18 mouse cellular contexts compared by ENCODE assay signal in genomic region chr11:68908846-68909503, GRCm38 (mm10). TPM values are rescaled to one million over a fixed set of nuclear protein-coding genes. Genes with fewer than 3 reads are reported as not detected.
A peak's percentile ranks its signal among the peaks of the same experiment; 100 is the strongest.
DNase-seq lines count a peak whose midpoint lies in the region; ATAC-seq and TF ChIP-seq lines count a peak whose summit lies in the region.
"Had no signal": no experiment of that assay in that cellular context is flagged by ENCODE, and none has a peak within 500 bp of the region (broad histone marks: within the 10 kb centered on the region; RNA-seq: fewer than 3 reads in every experiment).

No protein-coding gene starts in this region.

- peaks cover 4% of the 10 kb centered on the region for H3K4me1 ChIP-seq in kidney, adult 2 months (ENCODE audit: control insufficient read depth, insufficient read depth, low read length)
- H3K4me1 ChIP-seq in kidney, embryonic 16.5 days (ENCODE audit: insufficient read depth, low read length), result peaks cover 10% of the 10 kb centered on the region; the same call in 1 of the 2 replicates
- H3K4me1 ChIP-seq in brown adipose tissue, adult 24 weeks (ENCODE audit: control insufficient read depth, insufficient read depth, insufficient read length, low read length), result peaks cover 23% of the 10 kb centered on the region
- peaks cover 19% of the 10 kb centered on the region for H3K4me1 ChIP-seq in limb, embryonic 10.5 days
- H3K4me1 ChIP-seq: forebrain, embryonic 15.5 days; neural tube, embryonic 12.5 days had no signal

- ATAC-seq in kidney, embryonic 16.5 days (ENCODE audit: low FRiP score, low TSS enrichment), result no peak
- ATAC-seq: forebrain, embryonic 15.5 days; intestine, postnatal 0 days had no signal

- DNase-seq in gastrocnemius, adult 2 months, result no peak
- no peak for DNase-seq in gastrocnemius, postnatal 36 days
- peak; percentile 57 for DNase-seq in kidney, adult 2 months
- DNase-seq in limb, embryonic 10.5 days (ENCODE audit: low spot score), result no peak
- DNase-seq in left cerebral cortex, postnatal 36 days (ENCODE audit: low spot score in 2 of 2), result no peak
- DNase-seq in layer of hippocampus, postnatal 10 days (ENCODE audit: low spot score in 2 of 2), result no peak
- DNase-seq: cerebellum, adult 11-12 months; lung, adult 18-20 months had no signal

- TF ChIP-seq POLR2A in kidney, adult 2 months (IDR thresholded peaks at IDR 0.05; ENCODE audit: low read depth, low read length), result no peak

- 41% methylated on average over 7 of the region's 7 CpGs for WGBS in kidney, adult 2 months
- 43% methylated on average over 7 of the region's 7 CpGs for WGBS in kidney, embryonic 16.5 days
- 49% methylated on average over 7 of the region's 7 CpGs for WGBS in limb, embryonic 10.5 days

- no peak for TF ChIP-seq CTCF in gastrocnemius, adult 2 months (IDR thresholded peaks at IDR 0.05)
- no peak for TF ChIP-seq CTCF in kidney, adult 2 months (conservative IDR thresholded peaks at IDR 0.05; ENCODE audit: insufficient read depth, insufficient read length, low read depth, low read length)

- no peaks in the 10 kb centered on the region for H3K9me3 ChIP-seq in kidney, embryonic 16.5 days (ENCODE audit: low read length)
- H3K9me3 ChIP-seq in limb, embryonic 10.5 days (replicated peaks), result no peaks in the 10 kb centered on the region
- H3K9me3 ChIP-seq: forebrain, embryonic 15.5 days; neural tube, embryonic 12.5 days had no signal

- no peaks in the 10 kb centered on the region for H3K27me3 ChIP-seq in kidney, adult 2 months (replicated peaks; ENCODE audit: control insufficient read depth, insufficient read depth, low read length)
- H3K27me3 ChIP-seq in kidney, embryonic 16.5 days (ENCODE audit: insufficient read depth, low read length), result no peaks in the 10 kb centered on the region
- H3K27me3 ChIP-seq in limb, embryonic 10.5 days (ENCODE audit: low read depth, poor library complexity, severe bottlenecking), result no peaks in the 10 kb centered on the region
- H3K27me3 ChIP-seq: forebrain, embryonic 15.5 days; neural tube, embryonic 12.5 days had no signal

- H3K9ac ChIP-seq in kidney, embryonic 16.5 days (replicated peaks; ENCODE audit: low read length), result no peak overlapping the region
- H3K9ac ChIP-seq: forebrain, embryonic 15.5 days; neural tube, embryonic 12.5 days had no signal

- no peak overlapping the region for H3K4me3 ChIP-seq in gastrocnemius, adult 2 months
- no peak overlapping the region for H3K4me3 ChIP-seq in kidney, adult 2 months (ENCODE audit: insufficient read depth, low read depth, low read length)
- H3K4me3 ChIP-seq in kidney, embryonic 16.5 days (ENCODE audit: low read length), result no peak overlapping the region
- H3K4me3 ChIP-seq in brown adipose tissue, adult 24 weeks (ENCODE audit: insufficient read depth, low read depth, low read length), result no peak overlapping the region
- H3K4me3 ChIP-seq in limb, embryonic 10.5 days, result no peak overlapping the region
- H3K4me3 ChIP-seq: forebrain, embryonic 15.5 days; neural tube, embryonic 12.5 days had no signal

- H3K36me3 ChIP-seq in kidney, adult 2 months (ENCODE audit: control insufficient read depth, insufficient read depth, low read length), result peaks cover 5% of the 10 kb centered on the region
- H3K36me3 ChIP-seq in kidney, embryonic 16.5 days (ENCODE audit: insufficient read depth, low read length), result peaks cover 25% of the 10 kb centered on the region
- peaks cover 36% of the 10 kb centered on the region for H3K36me3 ChIP-seq in limb, embryonic 10.5 days

- intact Hi-C loops in gastrocnemius, adult 2 months (cut with DNase I), result no loop called here
- intact Hi-C loops in gastrocnemius, postnatal 36 days (cut with DNase I), result loop anchor here (5.0 to 10.0 kb wide), 2 partner anchors 43 to 216 kb away; partner anchors contain the start of genes 9130213A22Rik, Aloxe3 and Hes7
- intact Hi-C loops in left cerebral cortex, postnatal 36 days (cut with DNase I), result no loop called here

- H3K4me2 ChIP-seq in kidney, embryonic 16.5 days (replicated peaks; ENCODE audit: low read depth, low read length), result no peak overlapping the region
- H3K4me2 ChIP-seq: forebrain, embryonic 15.5 days; neural tube, embryonic 12.5 days had no signal

- H3K27ac ChIP-seq in gastrocnemius, adult 2 months, result 0 out of 2 replicates have a peak overlapping the region, but pooled peaks have one; percentile 16
- peak overlapping the region; percentile 25 for H3K27ac ChIP-seq in kidney, adult 2 months (ENCODE audit: insufficient read depth, low read depth, low read length)
- no peak overlapping the region for H3K27ac ChIP-seq in kidney, embryonic 16.5 days (ENCODE audit: low read length)
- peak overlapping the region; percentile 86 for H3K27ac ChIP-seq in brown adipose tissue, adult 24 weeks (replicated peaks; ENCODE audit: low read depth, low read length)
- H3K27ac ChIP-seq in limb, embryonic 10.5 days, result peak overlapping the region; percentile 47; the same call in 1 of the 2 replicates
- H3K27ac ChIP-seq: forebrain, embryonic 15.5 days; neural tube, embryonic 12.5 days had no signal

RNA-seq across cellular contexts. Expression of gene Rpl26, which starts 7.6 kb away (rescaled TPM):
- 100 to 1,000 TPM; 606 to 729 TPM for total RNA-seq in gastrocnemius, adult 2 months (2021)
- total RNA-seq in gastrocnemius, postnatal 36 days (2021), result 100 to 1,000 TPM; 536 to 627 TPM
- 1,040 and 1,128 TPM in 2 replicates for polyA plus RNA-seq in kidney, adult 2 months (2012; rRNA removed)
- 897 and 905 TPM in 2 replicates for polyA plus RNA-seq in kidney, embryonic 16.5 days (2015; fragmentation: Nextera tagmentation; extraction: Ambion mirVana)
- 1,653 and 1,681 TPM in 2 replicates for polyA plus RNA-seq in brown adipose tissue, adult 24 weeks (2012; ENCODE audit: insufficient read depth, insufficient read length, missing spikeins)
- 1,058 and 1,266 TPM in 2 replicates for polyA plus RNA-seq in limb, embryonic 10.5 days (2016; fragmentation: Nextera tagmentation; extraction: Ambion mirVana)
- 100 to 1,000 TPM; 695 to 749 TPM for total RNA-seq in left cerebral cortex, postnatal 36 days (2021)
- 100 to 1,000 TPM; 734 to 739 TPM for total RNA-seq in layer of hippocampus, postnatal 10 days (2021)

RNA-seq across cellular contexts. Expression of gene Odf4, which starts 17.9 kb away (rescaled TPM):
- total RNA-seq in gastrocnemius, adult 2 months (2021), result not detected
- total RNA-seq in gastrocnemius, postnatal 36 days (2021), result not detected
- 0.33 and 0.46 TPM in 2 replicates for polyA plus RNA-seq in kidney, adult 2 months (2012; rRNA removed)
- not detected in 2 replicates for polyA plus RNA-seq in kidney, embryonic 16.5 days (2015; fragmentation: Nextera tagmentation; extraction: Ambion mirVana)
- polyA plus RNA-seq in brown adipose tissue, adult 24 weeks (2012; ENCODE audit: insufficient read depth, insufficient read length, missing spikeins), result not detected in 2 replicates
- polyA plus RNA-seq in limb, embryonic 10.5 days (2016; fragmentation: Nextera tagmentation; extraction: Ambion mirVana), result not detected in 2 replicates
- total RNA-seq in left cerebral cortex, postnatal 36 days (2021), result under 1 TPM; 0.47 to 0.70 TPM
- total RNA-seq in layer of hippocampus, postnatal 10 days (2021), result under 1 TPM; 0.45 to 0.62 TPM
- total RNA-seq: gastrocnemius, adult 8-10 months; layer of hippocampus, postnatal 25 days had no signal
- polyA plus RNA-seq: intestine, postnatal 0 days; limb, embryonic 14.5 days; neural tube, embryonic 12.5 days had no signal

RNA-seq across cellular contexts. Expression of gene Rnf222, which starts 20.6 kb away (rescaled TPM):
- total RNA-seq in gastrocnemius, adult 2 months (2021), result not detected
- total RNA-seq in gastrocnemius, postnatal 36 days (2021), result not detected
- polyA plus RNA-seq in kidney, adult 2 months (2012; rRNA removed), result 0.07 and 0.13 TPM in 2 replicates
- polyA plus RNA-seq in kidney, embryonic 16.5 days (2015; fragmentation: Nextera tagmentation; extraction: Ambion mirVana), result 0.05 and 0.17 TPM in 2 replicates
- polyA plus RNA-seq in brown adipose tissue, adult 24 weeks (2012; ENCODE audit: insufficient read depth, insufficient read length, missing spikeins), result not detected in 2 replicates
- polyA plus RNA-seq in limb, embryonic 10.5 days (2016; fragmentation: Nextera tagmentation; extraction: Ambion mirVana), result 0.04 and 0.09 TPM in 2 replicates
- not detected for total RNA-seq in left cerebral cortex, postnatal 36 days (2021)
- total RNA-seq in layer of hippocampus, postnatal 10 days (2021), result not detected
- total RNA-seq: layer of hippocampus, postnatal 25 days had no signal
- polyA plus RNA-seq: forebrain, embryonic 15.5 days; hindbrain, embryonic 11.5 days; midbrain, postnatal 0 days had no signal

RNA-seq across cellular contexts. Expression of gene Ndel1, which starts 37.3 kb away (rescaled TPM):
- total RNA-seq in gastrocnemius, adult 2 months (2021), result 10 to 100 TPM; 82.3 to 82.4 TPM
- 10 to 100 TPM; 70.0 to 81.9 TPM for total RNA-seq in gastrocnemius, postnatal 36 days (2021)
- polyA plus RNA-seq in kidney, adult 2 months (2012; rRNA removed), result 88.9 and 104 TPM in 2 replicates
- polyA plus RNA-seq in kidney, embryonic 16.5 days (2015; fragmentation: Nextera tagmentation; extraction: Ambion mirVana), result 90.9 and 96.3 TPM in 2 replicates
- 48.4 and 48.9 TPM in 2 replicates for polyA plus RNA-seq in brown adipose tissue, adult 24 weeks (2012; ENCODE audit: insufficient read depth, insufficient read length, missing spikeins)
- 52.6 and 61.8 TPM in 2 replicates for polyA plus RNA-seq in limb, embryonic 10.5 days (2016; fragmentation: Nextera tagmentation; extraction: Ambion mirVana)
- total RNA-seq in left cerebral cortex, postnatal 36 days (2021), result 100 to 1,000 TPM; 104 to 106 TPM
- 10 to 100 TPM; 82.4 to 87.0 TPM for total RNA-seq in layer of hippocampus, postnatal 10 days (2021)

RNA-seq across cellular contexts. Expression of gene Arhgef15, which starts 48.3 kb away (rescaled TPM):
- total RNA-seq in gastrocnemius, adult 2 months (2021), result 1 to 10 TPM; 5.9 to 9.7 TPM
- 1 to 10 TPM; 6.9 to 7.8 TPM for total RNA-seq in gastrocnemius, postnatal 36 days (2021)
- polyA plus RNA-seq in kidney, adult 2 months (2012; rRNA removed), result 38.2 and 44.7 TPM in 2 replicates
- 20.0 and 23.0 TPM in 2 replicates for polyA plus RNA-seq in kidney, embryonic 16.5 days (2015; fragmentation: Nextera tagmentation; extraction: Ambion mirVana)
- 7.1 and 19.0 TPM in 2 replicates for polyA plus RNA-seq in brown adipose tissue, adult 24 weeks (2012; ENCODE audit: insufficient read depth, insufficient read length, missing spikeins)
- polyA plus RNA-seq in limb, embryonic 10.5 days (2016; fragmentation: Nextera tagmentation; extraction: Ambion mirVana), result 8.0 and 9.0 TPM in 2 replicates
- 10 to 100 TPM; 16.5 to 26.9 TPM for total RNA-seq in left cerebral cortex, postnatal 36 days (2021)
- 10 to 100 TPM; 12.2 to 17.4 TPM for total RNA-seq in layer of hippocampus, postnatal 10 days (2021)
